Mouse (Mus musculus) erythroblast, embryonic 14.5 days (primary cell): ENCODE results near the gene Fam129a. TPM values are rescaled to one million over a fixed set of nuclear protein-coding genes. Genes with fewer than 3 reads are reported as not detected.

Experiments
- H3K27me3 ChIP-seq: 2 replicates; pipeline ENCODE4 v1.6.1; 2012; ENCODE audit warnings: inconsistent platforms; ENCODE audit not compliant: control insufficient read depth
- H3K36me3 ChIP-seq: 2 replicates; pipeline ENCODE4 v1.6.1; 2012; ENCODE audit warnings: mild to moderate bottlenecking, inconsistent platforms; ENCODE audit not compliant: control insufficient read depth
- H3K4me1 ChIP-seq: 2 replicates; pipeline ENCODE4 v1.6.1; 2012; ENCODE audit warnings: inconsistent platforms; ENCODE audit not compliant: control insufficient read depth
- H3K4me3 ChIP-seq: replicated peaks from 2 replicates; pipeline ENCODE3; 2012; ENCODE audit warnings: moderate library complexity, mild to moderate bottlenecking, inconsistent platforms
- H3K9me3 ChIP-seq: 2 replicates; pipeline ENCODE4 v1.6.1; 2012; ENCODE audit warnings: low read length, inconsistent platforms, mixed read lengths; ENCODE audit not compliant: control insufficient read depth
- GATA1 ChIP-seq: IDR thresholded peaks from 2 replicates; pipeline ENCODE4 v1.6.1; 2012; ENCODE audit warnings: low read length, inconsistent platforms, mixed read lengths
- TAL1 ChIP-seq: IDR thresholded peaks from 3 replicates; pipeline ENCODE4 v1.6.1; 2012; ENCODE audit warnings: low read length, inconsistent platforms, mixed read lengths
- polyA plus RNA-seq: library from polyadenylated mRNA; stranded (reverse); fragments of >175 nt; gene quantifications from 2 replicates; pipeline ENCODE4 v1.2.3, GENCODE M21; 2012

Gene Fam129a
- polyA plus RNA-seq, 1 experiment, result 0.06 TPM

GRCm38 (mm10) chr1:151769200-151769913 lies 198.4 kb downstream of the Fam129a start:
- H3K4me1 ChIP-seq, result no peaks in the 10 kb centered on the region
- H3K4me3 ChIP-seq, result no peak overlapping the region
- no peaks in the 10 kb centered on the region for H3K27me3 ChIP-seq
- peaks cover 41% of the 10 kb centered on the region for H3K36me3 ChIP-seq
- no peaks in the 10 kb centered on the region for H3K9me3 ChIP-seq
- no peak for TF ChIP-seq TAL1
- TF ChIP-seq GATA1, result no peak

Other genes with a start within 250 kb of the Fam129a start
- gene Ivns1abp, start 226.7 kb upstream of the Fam129a start, polyA plus RNA-seq, result 0.72 and 1.1 TPM in 2 replicates
- gene Swt1, start 142.7 kb upstream of the Fam129a start, polyA plus RNA-seq, result 0.22 and 0.31 TPM in 2 replicates
- gene Trmt1l, start 142.6 kb upstream of the Fam129a start, polyA plus RNA-seq, result 0.38 and 0.61 TPM in 2 replicates
- 0.45 and 0.64 TPM in 2 replicates for gene Rnf2, start 70.2 kb upstream of the Fam129a start, polyA plus RNA-seq
- gene Edem3, start 184.2 kb downstream of the Fam129a start, polyA plus RNA-seq, result 0.08 and 0.09 TPM in 2 replicates